Mouse (Mus musculus): ENCODE results near the gene Smap2. TPM values are rescaled to one million over a fixed set of nuclear protein-coding genes. Genes with fewer than 3 reads are reported as not detected.

Smap2 gene
- polyA plus RNA-seq, 1 experiment: 139 TPM

GRCm38 (mm10) chr4:121009151-121009550, 7.9 kb downstream of the Smap2 start:
- TF ChIP-seq POLR2A (IDR thresholded peaks at IDR 0.05; ENCODE audit: borderline replicate concordance, low read depth, low read length): no peak
- TF ChIP-seq CTCF (IDR thresholded peaks at IDR 0.05; ENCODE audit: low read depth, low read length): no peak
- Histone ChIP-seq H3K4me3 (ENCODE audit: insufficient read depth, low read length) (peak overlapping the region; percentile 4; the same call in 1 of the 2 replicates), H3K4me1 (ENCODE audit: control insufficient read depth, insufficient read depth, low read length) (peaks cover 79% of the 10 kb centered on the region), H3K27ac (ENCODE audit: insufficient read depth, low read depth, low read length) (peak overlapping the region; percentile 65)

GRCm38 (mm10) chr4:121008071-121008745, 8.8 kb downstream of the Smap2 start:
- Histone ChIP-seq H3K27ac (ENCODE audit: insufficient read depth, low read depth, low read length) (peak overlapping the region; percentile 65), H3K4me3 (ENCODE audit: insufficient read depth, low read length) (no peak overlapping the region), H3K4me1 (ENCODE audit: control insufficient read depth, insufficient read depth, low read length) (peaks cover 81% of the 10 kb centered on the region)
- TF ChIP-seq POLR2A (IDR thresholded peaks at IDR 0.05; ENCODE audit: borderline replicate concordance, low read depth, low read length) (no peak), CTCF (IDR thresholded peaks at IDR 0.05; ENCODE audit: low read depth, low read length) (no peak)

GRCm38 (mm10) chr4:121007006-121007405, 10.0 kb downstream of the Smap2 start:
- H3K27ac ChIP-seq (ENCODE audit: insufficient read depth, low read depth, low read length): no peak overlapping the region
- peaks cover 84% of the 10 kb centered on the region for H3K4me1 ChIP-seq (ENCODE audit: control insufficient read depth, insufficient read depth, low read length)
- TF ChIP-seq CTCF (IDR thresholded peaks at IDR 0.05; ENCODE audit: low read depth, low read length): no peak
- TF ChIP-seq POLR2A (IDR thresholded peaks at IDR 0.05; ENCODE audit: borderline replicate concordance, low read depth, low read length): no peak
- no peak overlapping the region for H3K4me3 ChIP-seq (ENCODE audit: insufficient read depth, low read length)

GRCm38 (mm10) chr4:121004679-121005078, 12.4 kb downstream of the Smap2 start:
- H3K4me1 ChIP-seq (ENCODE audit: control insufficient read depth, insufficient read depth, low read length): peaks cover 87% of the 10 kb centered on the region
- TF ChIP-seq CTCF (IDR thresholded peaks at IDR 0.05; ENCODE audit: low read depth, low read length) (no peak), POLR2A (IDR thresholded peaks at IDR 0.05; ENCODE audit: borderline replicate concordance, low read depth, low read length) (no peak)
- no peak overlapping the region; the same call in 1 of the 2 replicates for H3K4me3 ChIP-seq (ENCODE audit: insufficient read depth, low read length)
- H3K27ac ChIP-seq (ENCODE audit: insufficient read depth, low read depth, low read length): peak overlapping the region; percentile 77

- Histone ChIP-seq H3K4me3 (ENCODE audit: insufficient read depth, low read length) (no peak overlapping the region), H3K4me1 (ENCODE audit: control insufficient read depth, insufficient read depth, low read length) (peaks cover 84% of the 10 kb centered on the region), H3K27ac (ENCODE audit: insufficient read depth, low read depth, low read length) (peak overlapping the region; percentile 77)
- TF ChIP-seq CTCF (IDR thresholded peaks at IDR 0.05; ENCODE audit: low read depth, low read length): no peak
Observed at GRCm38 (mm10) chr4:121003611-121004091, 13.4 kb downstream of the Smap2 start.

GRCm38 (mm10) chr4:121002400-121003171, 14.5 kb downstream of the Smap2 start:
- Histone ChIP-seq H3K27ac (ENCODE audit: insufficient read depth, low read depth, low read length) (no peak overlapping the region), H3K4me3 (ENCODE audit: insufficient read depth, low read length) (no peak overlapping the region), H3K4me1 (ENCODE audit: control insufficient read depth, insufficient read depth, low read length) (peaks cover 79% of the 10 kb centered on the region)
- no peak for TF ChIP-seq POLR2A (IDR thresholded peaks at IDR 0.05; ENCODE audit: borderline replicate concordance, low read depth, low read length)
- TF ChIP-seq CTCF (IDR thresholded peaks at IDR 0.05; ENCODE audit: low read depth, low read length): no peak

GRCm38 (mm10) chr4:121001659-121002058, 15.4 kb downstream of the Smap2 start:
- H3K4me3 ChIP-seq (ENCODE audit: insufficient read depth, low read length): no peak overlapping the region
- peaks cover 75% of the 10 kb centered on the region for H3K4me1 ChIP-seq (ENCODE audit: control insufficient read depth, insufficient read depth, low read length)
- no peak overlapping the region for H3K27ac ChIP-seq (ENCODE audit: insufficient read depth, low read depth, low read length)
- TF ChIP-seq CTCF (IDR thresholded peaks at IDR 0.05; ENCODE audit: low read depth, low read length) (no peak), POLR2A (IDR thresholded peaks at IDR 0.05; ENCODE audit: borderline replicate concordance, low read depth, low read length) (no peak)

GRCm38 (mm10) chr4:121001042-121001441, 16.0 kb downstream of the Smap2 start:
- peaks cover 76% of the 10 kb centered on the region for H3K4me1 ChIP-seq (ENCODE audit: control insufficient read depth, insufficient read depth, low read length)
- no peak overlapping the region for H3K4me3 ChIP-seq (ENCODE audit: insufficient read depth, low read length)
- TF ChIP-seq CTCF (IDR thresholded peaks at IDR 0.05; ENCODE audit: low read depth, low read length) (no peak), POLR2A (IDR thresholded peaks at IDR 0.05; ENCODE audit: borderline replicate concordance, low read depth, low read length) (no peak)
- no peak overlapping the region for H3K27ac ChIP-seq (ENCODE audit: insufficient read depth, low read depth, low read length)

- TF ChIP-seq CTCF (IDR thresholded peaks at IDR 0.05; ENCODE audit: low read depth, low read length) (no peak), POLR2A (IDR thresholded peaks at IDR 0.05; ENCODE audit: borderline replicate concordance, low read depth, low read length) (no peak)
- Histone ChIP-seq H3K4me1 (ENCODE audit: control insufficient read depth, insufficient read depth, low read length) (peaks cover 61% of the 10 kb centered on the region), H3K27ac (ENCODE audit: insufficient read depth, low read depth, low read length) (no peak overlapping the region), H3K4me3 (ENCODE audit: insufficient read depth, low read length) (no peak overlapping the region)
Observed at GRCm38 (mm10) chr4:120995911-120996310, 21.1 kb downstream of the Smap2 start.

GRCm38 (mm10) chr4:120993025-120993424, 24.0 kb downstream of the Smap2 start:
- H3K27ac ChIP-seq (ENCODE audit: insufficient read depth, low read depth, low read length): peak overlapping the region; percentile 91
- peaks cover 47% of the 10 kb centered on the region for H3K4me1 ChIP-seq (ENCODE audit: control insufficient read depth, insufficient read depth, low read length)
- H3K4me3 ChIP-seq (ENCODE audit: insufficient read depth, low read length): peak overlapping the region; percentile 26
- TF ChIP-seq CTCF (IDR thresholded peaks at IDR 0.05; ENCODE audit: low read depth, low read length) (no peak), POLR2A (IDR thresholded peaks at IDR 0.05; ENCODE audit: borderline replicate concordance, low read depth, low read length) (no peak)
